Mouse (Mus musculus) megakaryocyte, embryonic 14.5 days (primary cell): ENCODE measurements at regions not wholly inside any gene's neighbourhood (a gene's known extent, or its start where the extent isn't known, plus 50 kb on each side); places are given as distances from the start of the nearest gene placed in this dataset.

Source experiments
- FLI1 ChIP-seq: IDR thresholded peaks from 2 replicates; pipeline ENCODE4 v1.6.1; 2012; ENCODE audit warnings: low read length, inconsistent platforms, mixed read lengths
- GATA1 ChIP-seq: IDR thresholded peaks from 3 replicates; pipeline ENCODE4 v1.6.1; 2012; ENCODE audit warnings: mixed read lengths, low read length, inconsistent platforms, borderline replicate concordance

- TF ChIP-seq FLI1 (no peak), GATA1 (no peak)
These were observed 68.3 kb downstream of the Psmg1 start for GRCm38 (mm10) chr16:95922369-95922934.
